Mouse (Mus musculus) midbrain, embryonic 10.5 days (tissue): ENCODE results near the gene Fat2. TPM values are rescaled to one million over a fixed set of nuclear protein-coding genes. Genes with fewer than 3 reads are reported as not detected.

Experiments
- DNase-seq: peaks from one replicate; pipeline ENCODE4 v3.0.0-alpha.2; 2017; ENCODE audit warnings: low spot score
- H3K27ac ChIP-seq: fragments of 300-500 bp; sonication (generic); replicated peaks from 2 replicates; pipeline ENCODE4 v1.5.1; 2016; ENCODE audit warnings: mild to moderate bottlenecking
- H3K27me3 ChIP-seq: fragments of 300-500 bp; sonication (generic); 2 replicates; pipeline ENCODE4 v1.6.1; 2016; ENCODE audit warnings: low read depth, mild to moderate bottlenecking; ENCODE audit not compliant: poor library complexity, severe bottlenecking
- H3K36me3 ChIP-seq: fragments of 300-500 bp; sonication (generic); 2 replicates; pipeline ENCODE4 v1.6.1; 2016; ENCODE audit warnings: mild to moderate bottlenecking, moderate library complexity
- H3K4me1 ChIP-seq: fragments of 300-500 bp; sonication (generic); 2 replicates; pipeline ENCODE4 v1.6.1; 2016
- H3K4me3 ChIP-seq: fragments of 300-500 bp; sonication (generic); 2 replicates; pipeline ENCODE4 v1.5.1; 2016; ENCODE audit warnings: mild to moderate bottlenecking, moderate library complexity
- H3K9me3 ChIP-seq: fragments of 300-500 bp; sonication (generic); replicated peaks from 2 replicates; pipeline ENCODE4 v1.6.1; 2016; ENCODE audit warnings: mild to moderate bottlenecking
- WGBS: fragments of 180-500 bp; shearing (Covaris S2); methylation state at CpG from one replicate; pipeline ENCODE4 v1.1.7; 2016; 5-methylcytosine and 5-hydroxymethylcytosine counted together
- polyA plus RNA-seq: library from polyadenylated mRNA; unstranded; fragments of >200 nt; fragmentation: Nextera tagmentation; extraction: Ambion mirVana; gene quantifications from 2 replicates; pipeline ENCODE4 v1.2.1, GENCODE M21; 2016

Gene Fat2
- polyA plus RNA-seq: 0.02 and 0.04 TPM in 2 replicates

GRCm38 (mm10) chr11:55336101-55336891 lies at the start of gene Fat2:
TSS of gene Fat2 (minus strand) at chr11:55336564.
- Histone ChIP-seq H3K4me1 (peaks cover 5% of the 10 kb centered on the region; the same call in 1 of the 2 replicates), H3K27ac (no peak within 1 kb of the TSS), H3K36me3 (no peaks in the 10 kb centered on the region), H3K9me3 (0 out of 2 replicates have a peak, but pooled peaks cover 4% of the 10 kb centered on the region), H3K4me3 (no peak within 1 kb of the TSS), H3K27me3 (no peaks in the 10 kb centered on the region)
- no peak for DNase-seq
- 43% methylated on average over 13 of the region's 13 CpGs for WGBS

- no peak for DNase-seq
- Histone ChIP-seq H3K4me3 (no peak overlapping the region), H3K4me1 (0 out of 2 replicates have a peak, but pooled peaks cover 10% of the 10 kb centered on the region), H3K27ac (no peak overlapping the region), H3K27me3 (no peaks in the 10 kb centered on the region; the same call in 1 of the 2 replicates), H3K9me3 (no peaks in the 10 kb centered on the region), H3K36me3 (no peaks in the 10 kb centered on the region)
- WGBS: 18% methylated on average over 6 of the region's 6 CpGs
Measured at GRCm38 (mm10) chr11:55383463-55384045, 47.2 kb upstream of the Fat2 start.

- WGBS: 84% methylated on average over 6 of the region's 6 CpGs
- Histone ChIP-seq H3K9me3 (no peaks in the 10 kb centered on the region), H3K4me1 (no peaks in the 10 kb centered on the region), H3K27me3 (no peaks in the 10 kb centered on the region), H3K4me3 (no peak overlapping the region), H3K27ac (no peak overlapping the region), H3K36me3 (no peaks in the 10 kb centered on the region)
- DNase-seq: no peak
Measured at GRCm38 (mm10) chr11:55380908-55381307, 44.5 kb upstream of the Fat2 start.

GRCm38 (mm10) chr11:55378371-55378770 lies 42.0 kb upstream of the Fat2 start:
- Histone ChIP-seq H3K4me1 (0 out of 2 replicates have a peak, but pooled peaks cover 4% of the 10 kb centered on the region), H3K36me3 (no peaks in the 10 kb centered on the region), H3K4me3 (no peak overlapping the region), H3K27me3 (no peaks in the 10 kb centered on the region), H3K9me3 (no peaks in the 10 kb centered on the region), H3K27ac (no peak overlapping the region)
- 65% methylated on average over 5 of the region's 5 CpGs for WGBS
- DNase-seq: no peak

- Histone ChIP-seq H3K9me3 (no peaks in the 10 kb centered on the region), H3K36me3 (no peaks in the 10 kb centered on the region), H3K4me1 (peaks cover 8% of the 10 kb centered on the region), H3K27me3 (no peaks in the 10 kb centered on the region), H3K27ac (no peak overlapping the region), H3K4me3 (no peak overlapping the region)
- 49% methylated on average over 6 of the region's 6 CpGs for WGBS
- no peak for DNase-seq
Measured at GRCm38 (mm10) chr11:55373838-55374237, 37.5 kb upstream of the Fat2 start.

GRCm38 (mm10) chr11:55373373-55373772 lies 37.0 kb upstream of the Fat2 start:
- Histone ChIP-seq H3K9me3 (no peaks in the 10 kb centered on the region), H3K4me1 (peaks cover 8% of the 10 kb centered on the region), H3K36me3 (no peaks in the 10 kb centered on the region), H3K27me3 (no peaks in the 10 kb centered on the region), H3K4me3 (no peak overlapping the region), H3K27ac (no peak overlapping the region)
- WGBS: 87% methylated on average over 12 of the region's 12 CpGs
- DNase-seq: no peak

- Histone ChIP-seq H3K36me3 (no peaks in the 10 kb centered on the region), H3K4me1 (peaks cover 8% of the 10 kb centered on the region), H3K27ac (no peak overlapping the region), H3K9me3 (no peaks in the 10 kb centered on the region), H3K4me3 (no peak overlapping the region), H3K27me3 (no peaks in the 10 kb centered on the region)
- 59% methylated on average over 6 of the region's 6 CpGs for WGBS
- no peak for DNase-seq
Measured at GRCm38 (mm10) chr11:55372001-55372400, 35.6 kb upstream of the Fat2 start.

GRCm38 (mm10) chr11:55369093-55369471 lies 32.7 kb upstream of the Fat2 start:
- Histone ChIP-seq H3K4me1 (peaks cover 4% of the 10 kb centered on the region), H3K9me3 (no peaks in the 10 kb centered on the region), H3K27me3 (no peaks in the 10 kb centered on the region), H3K4me3 (no peak overlapping the region), H3K36me3 (no peaks in the 10 kb centered on the region), H3K27ac (no peak overlapping the region)
- DNase-seq: no peak
- WGBS: 79% methylated on average over 6 of the region's 6 CpGs

GRCm38 (mm10) chr11:55368388-55369092 lies 32.2 kb upstream of the Fat2 start:
- H3K36me3 ChIP-seq: no peaks in the 10 kb centered on the region
- H3K27ac ChIP-seq: no peak overlapping the region
- no peaks in the 10 kb centered on the region for H3K9me3 ChIP-seq
- DNase-seq: no peak
- no peaks in the 10 kb centered on the region for H3K27me3 ChIP-seq
- no peak overlapping the region for H3K4me3 ChIP-seq
- peaks cover 4% of the 10 kb centered on the region for H3K4me1 ChIP-seq
- 68% methylated on average over 4 of the region's 4 CpGs for WGBS

- no peak overlapping the region for H3K27ac ChIP-seq
- 79% methylated on average over 10 of the region's 10 CpGs for WGBS
- H3K4me1 ChIP-seq: peaks cover 4% of the 10 kb centered on the region
- H3K9me3 ChIP-seq: no peaks in the 10 kb centered on the region
- no peak overlapping the region for H3K4me3 ChIP-seq
- DNase-seq: no peak
- no peaks in the 10 kb centered on the region for H3K27me3 ChIP-seq
- no peaks in the 10 kb centered on the region for H3K36me3 ChIP-seq
Measured at GRCm38 (mm10) chr11:55367783-55368182, 31.4 kb upstream of the Fat2 start.

- Histone ChIP-seq H3K36me3 (no peaks in the 10 kb centered on the region), H3K27ac (no peak overlapping the region), H3K4me1 (no peaks in the 10 kb centered on the region; the same call in 1 of the 2 replicates), H3K9me3 (no peaks in the 10 kb centered on the region), H3K4me3 (no peak overlapping the region), H3K27me3 (no peaks in the 10 kb centered on the region)
- no peak for DNase-seq
- 81% methylated on average over 5 of the region's 5 CpGs for WGBS
Measured at GRCm38 (mm10) chr11:55365840-55366239, 29.5 kb upstream of the Fat2 start.

GRCm38 (mm10) chr11:55365242-55365641 lies 28.9 kb upstream of the Fat2 start:
- 57% methylated on average over 4 of the region's 4 CpGs for WGBS
- no peak for DNase-seq
- Histone ChIP-seq H3K36me3 (no peaks in the 10 kb centered on the region), H3K9me3 (no peaks in the 10 kb centered on the region), H3K27me3 (no peaks in the 10 kb centered on the region), H3K4me1 (no peaks in the 10 kb centered on the region; the same call in 1 of the 2 replicates), H3K4me3 (no peak overlapping the region), H3K27ac (no peak overlapping the region)

- Histone ChIP-seq H3K4me3 (no peak overlapping the region), H3K4me1 (no peaks in the 10 kb centered on the region; the same call in 1 of the 2 replicates), H3K27ac (no peak overlapping the region), H3K36me3 (no peaks in the 10 kb centered on the region), H3K27me3 (no peaks in the 10 kb centered on the region), H3K9me3 (no peaks in the 10 kb centered on the region)
- WGBS: 89% methylated on average over 3 of the region's 3 CpGs
- DNase-seq: no peak
Measured at GRCm38 (mm10) chr11:55364662-55365061, 28.3 kb upstream of the Fat2 start.
